Mouse (Mus musculus) spleen, adult 2 months (tissue): ENCODE data around the gene Pard3. TPM values are rescaled to one million over a fixed set of nuclear protein-coding genes. Genes with fewer than 3 reads are reported as not detected.

ENCODE experiments used
- DNase-seq, 2 experiments: peaks; one replicate each; pipeline versions ENCODE4 v3.0.0 to v3.0.0-alpha.2; 2012 to 2021; ENCODE audit warnings: low spot score in 2 of 2, low read depth in 1 of 2
- H3K27ac ChIP-seq: fragments of 200-500 bp; 2 replicates; pipeline ENCODE4 v1.5.1; 2012; ENCODE audit warnings: low read length, inconsistent platforms; ENCODE audit not compliant: insufficient read depth
- H3K27me3 ChIP-seq: fragments of 200-500 bp; 2 replicates; pipeline ENCODE4 v1.6.1; 2012; ENCODE audit warnings: mild to moderate bottlenecking, moderate library complexity, low read length, inconsistent platforms; ENCODE audit not compliant: control insufficient read depth, insufficient read depth
- H3K36me3 ChIP-seq: fragments of 200-500 bp; 2 replicates; pipeline ENCODE4 v1.6.1; 2012; ENCODE audit warnings: mild to moderate bottlenecking, low read length, inconsistent platforms; ENCODE audit not compliant: control insufficient read depth, insufficient read depth
- H3K4me1 ChIP-seq: fragments of 200-500 bp; 2 replicates; pipeline ENCODE4 v1.6.1; 2011; ENCODE audit warnings: inconsistent platforms; ENCODE audit not compliant: control insufficient read depth, insufficient read depth, insufficient read length
- H3K4me3 ChIP-seq: fragments of 200-500 bp; 2 replicates; pipeline ENCODE4 v1.5.1; 2011; ENCODE audit warnings: mild to moderate bottlenecking, inconsistent platforms; ENCODE audit not compliant: insufficient read depth, insufficient read length; ENCODE audit errors: extremely low read depth
- CTCF ChIP-seq: fragments of 200-500 bp; IDR thresholded peaks from 2 replicates; pipeline ENCODE4 v1.5.1; 2011; ENCODE audit warnings: mild to moderate bottlenecking, inconsistent platforms; ENCODE audit not compliant: insufficient read depth, insufficient read length, insufficient replicate concordance; ENCODE audit errors: extremely low read depth
- POLR2A ChIP-seq: fragments of 200-500 bp; IDR thresholded peaks from 2 replicates; pipeline ENCODE4 v1.6.1; 2011; ENCODE audit warnings: low read depth, low read length, inconsistent platforms
- WGBS: fragments of 180-500 bp; shearing (Covaris S2); methylation state at CpG from one replicate; pipeline ENCODE4 v1.1.7; 2018; 5-methylcytosine and 5-hydroxymethylcytosine counted together
- polyA plus RNA-seq: library from polyadenylated mRNA; depleted of rRNA; stranded (reverse); fragments of >200 nt; gene quantifications from 2 replicates; pipeline ENCODE4 v1.2.3, GENCODE M21; 2012

The Pard3 gene
- polyA plus RNA-seq, 1 experiment, result 3.8 TPM

DNA sequence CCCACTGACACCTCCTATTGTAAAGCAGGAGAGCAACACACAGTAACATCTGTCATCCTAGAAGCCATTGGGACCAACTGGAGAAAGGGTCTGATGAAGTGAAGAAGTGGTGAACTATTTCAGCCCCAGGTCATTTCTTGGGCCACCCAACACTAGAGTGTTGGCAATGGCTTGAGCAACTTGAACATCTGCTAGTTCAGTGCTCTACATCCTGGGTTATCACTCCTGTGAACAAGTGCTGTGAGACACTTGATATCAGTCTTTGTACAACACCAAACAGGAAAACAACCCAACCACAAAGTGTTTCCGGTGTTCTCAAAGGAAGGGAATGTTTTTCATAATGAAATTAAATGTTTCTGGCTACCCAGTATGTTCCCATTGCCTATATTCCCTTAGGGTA is 438.1 kb downstream of the Pard3 start:
- no peak for DNase-seq
- TF ChIP-seq CTCF (no peak), POLR2A (no peak)
- H3K4me3 ChIP-seq, result no peak overlapping the region
- H3K27ac ChIP-seq, result no peak overlapping the region
- H3K4me1 ChIP-seq, result peaks cover 13% of the 10 kb centered on the region; the same call in 1 of the 2 replicates
- no peaks in the 10 kb centered on the region for H3K36me3 ChIP-seq
- 5% methylated on average over 1 of the region's 1 CpGs for WGBS
- no peaks in the 10 kb centered on the region for H3K27me3 ChIP-seq

DNA sequence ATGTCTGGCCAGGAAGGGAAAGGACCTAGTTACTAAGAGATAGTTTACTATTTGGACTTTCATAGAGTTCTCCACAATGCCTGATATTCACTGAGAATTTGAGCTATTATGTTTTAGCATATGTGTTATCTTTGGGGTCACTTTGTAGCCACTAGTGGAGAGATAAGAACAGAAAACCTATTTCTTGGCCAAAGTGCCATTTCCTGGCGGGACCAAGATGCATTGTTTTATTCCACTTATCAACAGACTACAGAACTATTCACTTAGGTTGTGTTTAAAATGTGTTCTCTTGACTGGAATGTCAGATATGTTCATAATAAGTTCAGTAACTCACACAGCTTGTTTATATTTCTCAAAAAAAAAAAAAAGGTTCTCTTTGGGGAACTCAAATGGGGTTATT is 441.6 kb downstream of the Pard3 start:
- TF ChIP-seq POLR2A (no peak), CTCF (no peak)
- Histone ChIP-seq H3K4me1 (peaks cover 13% of the 10 kb centered on the region; the same call in 1 of the 2 replicates), H3K4me3 (no peak overlapping the region), H3K27ac (no peak overlapping the region), H3K36me3 (no peaks in the 10 kb centered on the region), H3K27me3 (no peaks in the 10 kb centered on the region)
- 75% methylated on average over 1 of the region's 1 CpGs for WGBS
- DNase-seq, result no peak

DNA sequence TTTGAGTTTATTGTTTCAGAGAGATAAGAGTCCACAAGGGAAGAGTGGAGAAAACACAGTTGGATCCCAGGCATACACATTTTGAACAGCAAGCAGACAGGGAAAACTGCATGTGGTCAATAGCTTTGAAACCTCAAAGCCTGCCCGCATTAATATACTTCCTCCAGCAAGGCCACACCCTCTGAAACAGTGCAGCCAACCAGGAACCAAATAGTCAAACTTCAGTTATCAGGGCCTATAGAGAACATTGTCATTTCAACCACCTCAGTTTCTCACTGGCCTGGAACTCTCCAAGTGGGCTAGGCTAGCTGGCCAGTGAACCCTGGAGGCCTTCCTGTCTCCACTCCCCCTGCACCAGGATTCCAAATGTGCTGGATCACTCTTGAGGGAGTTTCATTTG is 442.6 kb downstream of the Pard3 start:
- H3K27me3 ChIP-seq, result no peaks in the 10 kb centered on the region
- peaks cover 8% of the 10 kb centered on the region; the same call in 1 of the 2 replicates for H3K4me1 ChIP-seq
- 13% methylated on average over 1 of the region's 1 CpGs for WGBS
- no peak overlapping the region for H3K27ac ChIP-seq
- DNase-seq, result no peak
- no peaks in the 10 kb centered on the region for H3K36me3 ChIP-seq
- no peak overlapping the region for H3K4me3 ChIP-seq
- TF ChIP-seq POLR2A, result no peak
- TF ChIP-seq CTCF, result no peak

DNA sequence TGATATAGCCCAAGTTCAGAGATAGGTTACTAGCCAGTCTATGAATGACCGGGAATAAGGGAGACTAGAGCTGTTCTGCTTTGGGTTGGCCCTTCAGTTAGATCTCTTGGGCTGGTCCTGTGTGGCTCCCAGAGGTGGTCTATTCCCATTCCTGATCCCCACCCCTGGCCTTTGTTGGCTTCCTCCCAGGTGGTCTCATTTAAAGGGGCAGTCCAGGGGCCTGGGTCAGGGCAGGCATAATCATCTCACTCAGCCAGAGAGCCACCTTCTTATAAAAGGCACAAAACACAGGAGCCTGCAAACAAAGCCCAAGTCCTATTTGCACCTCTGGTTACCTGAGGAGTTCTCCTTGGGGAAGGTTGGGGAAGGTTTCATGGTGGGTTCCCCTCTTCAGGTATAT is 447.6 kb downstream of the Pard3 start:
- Histone ChIP-seq H3K36me3 (no peaks in the 10 kb centered on the region), H3K4me1 (peaks cover 3% of the 10 kb centered on the region; the same call in 1 of the 2 replicates), H3K4me3 (no peak overlapping the region), H3K27me3 (no peaks in the 10 kb centered on the region), H3K27ac (no peak overlapping the region)
- no peak for DNase-seq
- TF ChIP-seq CTCF, result no peak
- no peak for TF ChIP-seq POLR2A
- WGBS, result 97% methylated on average over 1 of the region's 1 CpGs

DNA sequence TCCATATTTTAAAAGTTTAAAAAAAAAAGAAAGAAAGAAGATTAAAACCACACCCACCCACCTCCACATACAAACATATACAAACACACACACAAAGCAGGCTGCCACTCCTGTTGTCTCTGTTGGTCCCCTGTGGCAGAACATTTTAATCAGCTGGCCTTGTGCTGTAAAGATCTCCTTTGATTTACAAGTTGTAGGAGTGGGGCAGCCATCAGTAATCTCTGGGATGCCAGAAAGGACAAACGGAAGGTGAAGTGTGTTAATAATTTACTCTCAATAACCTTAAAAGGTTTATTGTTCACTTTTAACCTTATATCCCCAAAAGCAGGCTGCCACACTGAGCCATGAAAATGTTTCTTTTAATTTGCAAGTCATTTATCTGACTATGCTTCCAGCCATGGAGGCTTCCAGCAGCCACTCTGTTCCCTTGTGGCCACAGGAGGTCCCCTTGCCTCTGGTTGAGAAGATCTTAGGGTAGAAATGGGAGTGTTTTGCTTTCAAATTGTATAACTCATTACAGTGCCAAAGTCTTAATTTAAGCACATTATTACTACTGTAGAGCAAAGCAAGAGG is 448.4 kb downstream of the Pard3 start:
- peaks cover 3% of the 10 kb centered on the region; the same call in 1 of the 2 replicates for H3K4me1 ChIP-seq
- 98% methylated on average over 1 of the region's 1 CpGs for WGBS
- DNase-seq, result no peak
- no peaks in the 10 kb centered on the region for H3K36me3 ChIP-seq
- no peak overlapping the region for H3K27ac ChIP-seq
- no peak overlapping the region for H3K4me3 ChIP-seq
- no peaks in the 10 kb centered on the region for H3K27me3 ChIP-seq
- TF ChIP-seq POLR2A, result no peak
- TF ChIP-seq CTCF, result no peak

DNA sequence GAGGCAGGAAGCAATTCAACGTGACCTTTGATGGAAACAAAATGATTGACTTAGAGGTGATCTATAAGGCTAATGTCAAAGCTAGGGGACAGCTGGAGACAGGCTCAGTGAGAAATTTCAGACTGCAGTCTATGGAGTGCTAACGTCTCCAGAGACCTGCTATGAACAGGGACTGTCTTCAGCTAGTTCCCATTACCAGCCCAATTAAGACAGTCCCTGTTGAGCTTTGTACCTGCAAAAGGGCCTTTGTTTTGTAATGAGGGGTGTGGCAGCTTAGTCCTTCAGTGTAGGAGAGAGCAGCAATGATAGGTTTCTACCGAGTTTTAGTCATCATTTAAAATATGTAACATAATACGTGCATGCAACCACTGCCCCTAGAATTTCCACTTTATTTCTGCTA is 448.9 kb downstream of the Pard3 start:
- H3K4me1 ChIP-seq, result peaks cover 3% of the 10 kb centered on the region; the same call in 1 of the 2 replicates
- DNase-seq, result no peak
- no peaks in the 10 kb centered on the region for H3K27me3 ChIP-seq
- H3K4me3 ChIP-seq, result no peak overlapping the region
- H3K36me3 ChIP-seq, result no peaks in the 10 kb centered on the region
- 84% methylated on average over 4 of the region's 4 CpGs for WGBS
- no peak for TF ChIP-seq POLR2A
- TF ChIP-seq CTCF, result no peak
- H3K27ac ChIP-seq, result no peak overlapping the region

DNA sequence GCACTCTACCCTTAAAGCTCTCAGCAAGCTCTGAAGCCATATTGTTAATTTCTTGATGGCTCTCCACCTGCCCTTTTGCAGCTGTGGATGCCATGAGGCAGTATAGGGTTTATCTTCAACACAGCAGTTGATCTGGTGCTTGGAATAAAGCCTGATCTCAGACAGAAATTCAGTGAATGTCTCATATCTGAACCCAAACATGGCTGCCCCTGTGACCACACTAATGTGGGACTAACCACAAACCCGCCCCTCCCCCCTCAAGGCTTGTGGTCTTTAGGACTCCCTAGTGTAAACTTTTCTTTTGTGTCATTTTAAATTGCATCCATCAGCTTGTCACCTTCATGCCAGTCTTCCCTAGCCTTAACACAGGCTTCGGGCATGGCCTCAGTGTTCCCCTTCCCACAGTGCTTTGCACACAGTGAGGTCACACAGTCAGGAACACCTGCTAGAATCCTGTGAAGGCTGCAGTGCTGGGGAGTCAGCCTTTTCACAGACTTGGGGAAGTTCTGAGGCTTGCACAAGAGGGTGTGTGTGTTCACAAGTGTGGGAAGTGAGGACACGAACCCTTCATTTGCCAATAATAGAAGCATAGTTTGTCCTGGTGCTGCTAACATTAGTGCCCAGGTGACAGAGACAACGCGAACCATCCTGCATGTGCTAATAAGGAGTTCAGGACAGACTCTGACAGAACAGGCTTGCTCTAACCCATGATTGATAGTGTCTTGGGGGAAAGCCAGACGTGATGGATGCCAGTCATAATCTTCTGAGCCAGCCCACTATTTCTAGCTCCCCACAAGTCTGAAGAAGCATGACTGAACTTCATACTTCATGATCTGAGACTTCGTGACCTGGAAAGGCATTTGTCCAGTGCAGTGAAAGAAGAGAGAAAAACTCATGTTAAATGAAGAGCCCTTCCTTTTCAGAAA is 451.4 kb downstream of the Pard3 start:
- Histone ChIP-seq H3K27me3 (no peaks in the 10 kb centered on the region), H3K27ac (no peak overlapping the region), H3K4me1 (peaks cover 3% of the 10 kb centered on the region; the same call in 1 of the 2 replicates), H3K36me3 (no peaks in the 10 kb centered on the region), H3K4me3 (no peak overlapping the region)
- 54% methylated on average over 7 of the region's 7 CpGs for WGBS
- TF ChIP-seq CTCF (no peak), POLR2A (no peak)
- no peak for DNase-seq
